Comparison of ENCODE assay signal across 10 mouse cellular contexts in genomic region chr1:100079812-100080211, GRCm38 (mm10).
"Had no signal": no experiment of that assay in that cellular context is flagged by ENCODE, and none has a peak within 500 bp of the region (broad histone marks: within the 10 kb centered on the region; RNA-seq: fewer than 3 reads in every experiment).

No protein-coding gene starts in this region.

- ATAC-seq: intestine, embryonic 15.5 days; lung, postnatal 0 days had no signal

- DNase-seq: kidney, adult 18-20 months; kidney, postnatal 10 days; kidney, postnatal 4 days; lung, adult 2 months; midbrain, embryonic 14.5 days; retina, postnatal 1 day; thymus, adult 18-20 months; thymus, postnatal 14 days had no signal
